Mouse (Mus musculus) spleen, adult 2 months (tissue): Measurements from ENCODE around the gene Frrs1. TPM values are rescaled to one million over a fixed set of nuclear protein-coding genes. Genes with fewer than 3 reads are reported as not detected.

ENCODE experiments used
- DNase-seq, 2 experiments: peaks; one replicate each; pipeline versions ENCODE4 v3.0.0 to v3.0.0-alpha.2; 2012 to 2021; ENCODE audit warnings: low spot score in 2 of 2, low read depth in 1 of 2
- H3K27ac ChIP-seq: fragments of 200-500 bp; 2 replicates; pipeline ENCODE4 v1.5.1; 2012; ENCODE audit warnings: low read length, inconsistent platforms; ENCODE audit not compliant: insufficient read depth
- H3K27me3 ChIP-seq: fragments of 200-500 bp; 2 replicates; pipeline ENCODE4 v1.6.1; 2012; ENCODE audit warnings: mild to moderate bottlenecking, moderate library complexity, low read length, inconsistent platforms; ENCODE audit not compliant: control insufficient read depth, insufficient read depth
- H3K36me3 ChIP-seq: fragments of 200-500 bp; 2 replicates; pipeline ENCODE4 v1.6.1; 2012; ENCODE audit warnings: mild to moderate bottlenecking, low read length, inconsistent platforms; ENCODE audit not compliant: control insufficient read depth, insufficient read depth
- H3K4me1 ChIP-seq: fragments of 200-500 bp; 2 replicates; pipeline ENCODE4 v1.6.1; 2011; ENCODE audit warnings: inconsistent platforms; ENCODE audit not compliant: control insufficient read depth, insufficient read depth, insufficient read length
- H3K4me3 ChIP-seq: fragments of 200-500 bp; 2 replicates; pipeline ENCODE4 v1.5.1; 2011; ENCODE audit warnings: mild to moderate bottlenecking, inconsistent platforms; ENCODE audit not compliant: insufficient read depth, insufficient read length; ENCODE audit errors: extremely low read depth
- CTCF ChIP-seq: fragments of 200-500 bp; IDR thresholded peaks from 2 replicates; pipeline ENCODE4 v1.5.1; 2011; ENCODE audit warnings: mild to moderate bottlenecking, inconsistent platforms; ENCODE audit not compliant: insufficient read depth, insufficient read length, insufficient replicate concordance; ENCODE audit errors: extremely low read depth
- POLR2A ChIP-seq: fragments of 200-500 bp; IDR thresholded peaks from 2 replicates; pipeline ENCODE4 v1.6.1; 2011; ENCODE audit warnings: low read depth, low read length, inconsistent platforms
- WGBS: fragments of 180-500 bp; shearing (Covaris S2); methylation state at CpG from one replicate; pipeline ENCODE4 v1.1.7; 2018; 5-methylcytosine and 5-hydroxymethylcytosine counted together
- polyA plus RNA-seq: library from polyadenylated mRNA; depleted of rRNA; stranded (reverse); fragments of >200 nt; gene quantifications from 2 replicates; pipeline ENCODE4 v1.2.3, GENCODE M21; 2012; rRNA removed

Frrs1 gene
- polyA plus RNA-seq, 1 experiment: 11.5 TPM

- H3K27ac ChIP-seq: no peak overlapping the region
- no peak for DNase-seq
- WGBS: 90% methylated on average over 4 of the region's 4 CpGs
- no peak for TF ChIP-seq CTCF
- no peak for TF ChIP-seq POLR2A
- no peak overlapping the region for H3K4me3 ChIP-seq
- H3K27me3 ChIP-seq: no peaks in the 10 kb centered on the region
- H3K36me3 ChIP-seq: no peaks in the 10 kb centered on the region
- H3K4me1 ChIP-seq: no peaks in the 10 kb centered on the region
Observed at GRCm38 (mm10) chr3:116943422-116943821, 84.2 kb downstream of the Frrs1 start.

- Histone ChIP-seq H3K27me3 (no peaks in the 10 kb centered on the region), H3K36me3 (no peaks in the 10 kb centered on the region), H3K27ac (no peak overlapping the region), H3K4me1 (no peaks in the 10 kb centered on the region), H3K4me3 (no peak overlapping the region)
- WGBS: 78% methylated on average over 4 of the region's 4 CpGs
- TF ChIP-seq POLR2A: no peak
- DNase-seq: no peak
Observed at GRCm38 (mm10) chr3:116946476-116946875, 87.2 kb downstream of the Frrs1 start.

- Histone ChIP-seq H3K36me3 (no peaks in the 10 kb centered on the region), H3K27ac (no peak overlapping the region), H3K4me1 (no peaks in the 10 kb centered on the region), H3K4me3 (no peak overlapping the region), H3K27me3 (no peaks in the 10 kb centered on the region)
- no peak for DNase-seq
- no peak for TF ChIP-seq POLR2A
- TF ChIP-seq CTCF: no peak
- WGBS: 86% methylated on average over 6 of the region's 6 CpGs
Observed at GRCm38 (mm10) chr3:116950665-116951115, 91.4 kb downstream of the Frrs1 start.

- WGBS: 94% methylated on average over 3 of the region's 3 CpGs
- no peaks in the 10 kb centered on the region for H3K36me3 ChIP-seq
- H3K4me3 ChIP-seq: no peak overlapping the region
- H3K4me1 ChIP-seq: no peaks in the 10 kb centered on the region
- no peaks in the 10 kb centered on the region for H3K27me3 ChIP-seq
- H3K27ac ChIP-seq: no peak overlapping the region
- TF ChIP-seq POLR2A (no peak), CTCF (no peak)
- no peak for DNase-seq
Observed at GRCm38 (mm10) chr3:116951489-116951888, 92.2 kb downstream of the Frrs1 start.

GRCm38 (mm10) chr3:116952242-116952899 is 93.1 kb downstream of the Frrs1 start:
- no peak for TF ChIP-seq CTCF
- no peak for TF ChIP-seq POLR2A
- WGBS: 82% methylated on average over 8 of the region's 8 CpGs
- Histone ChIP-seq H3K27ac (no peak overlapping the region), H3K27me3 (no peaks in the 10 kb centered on the region), H3K36me3 (no peaks in the 10 kb centered on the region), H3K4me1 (no peaks in the 10 kb centered on the region), H3K4me3 (no peak overlapping the region)
- no peak for DNase-seq

GRCm38 (mm10) chr3:116953366-116953765 is 94.1 kb downstream of the Frrs1 start:
- Histone ChIP-seq H3K4me1 (no peaks in the 10 kb centered on the region), H3K27ac (no peak overlapping the region), H3K27me3 (no peaks in the 10 kb centered on the region), H3K36me3 (no peaks in the 10 kb centered on the region), H3K4me3 (no peak overlapping the region)
- WGBS: 82% methylated on average over 6 of the region's 6 CpGs
- TF ChIP-seq CTCF: no peak
- TF ChIP-seq POLR2A: no peak
- DNase-seq: no peak

- H3K27ac ChIP-seq: no peak overlapping the region
- H3K4me1 ChIP-seq: no peaks in the 10 kb centered on the region
- no peak for TF ChIP-seq POLR2A
- TF ChIP-seq CTCF: no peak
- WGBS: 86% methylated on average over 6 of the region's 6 CpGs
- H3K27me3 ChIP-seq: no peaks in the 10 kb centered on the region
- no peaks in the 10 kb centered on the region for H3K36me3 ChIP-seq
- no peak for DNase-seq
- H3K4me3 ChIP-seq: no peak overlapping the region
Observed at GRCm38 (mm10) chr3:116955061-116955460, 95.8 kb downstream of the Frrs1 start.

Other genes with a start within 250 kb of the Frrs1 start
- gene Trmt13, start 244.9 kb upstream of the Frrs1 start, polyA plus RNA-seq: 4.2 and 4.7 TPM in 2 replicates
- gene Mfsd14a, start 196.8 kb upstream of the Frrs1 start, polyA plus RNA-seq: 12.2 and 12.6 TPM in 2 replicates
- not detected in 2 replicates for gene Gm43191, start 178.2 kb upstream of the Frrs1 start, polyA plus RNA-seq
- 3.7 and 6.0 TPM in 2 replicates for gene Slc35a3, start 146.6 kb upstream of the Frrs1 start, polyA plus RNA-seq
- 2.4 and 2.5 TPM in 2 replicates for gene Agl, start 51.3 kb upstream of the Frrs1 start, polyA plus RNA-seq
- gene 4930455H04Rik, start 108.8 kb downstream of the Frrs1 start, polyA plus RNA-seq: not detected in 2 replicates
- 0.15 and 0.21 TPM in 2 replicates for gene Palmd, start 109.5 kb downstream of the Frrs1 start, polyA plus RNA-seq